Mouse (Mus musculus): ENCODE data around the gene Cpsf6. TPM values are rescaled to one million over a fixed set of nuclear protein-coding genes. Genes with fewer than 3 reads are reported as not detected.

The Cpsf6 gene
- polyA plus RNA-seq, 1 experiment from 2014 or later = 61.0 TPM

DNA sequence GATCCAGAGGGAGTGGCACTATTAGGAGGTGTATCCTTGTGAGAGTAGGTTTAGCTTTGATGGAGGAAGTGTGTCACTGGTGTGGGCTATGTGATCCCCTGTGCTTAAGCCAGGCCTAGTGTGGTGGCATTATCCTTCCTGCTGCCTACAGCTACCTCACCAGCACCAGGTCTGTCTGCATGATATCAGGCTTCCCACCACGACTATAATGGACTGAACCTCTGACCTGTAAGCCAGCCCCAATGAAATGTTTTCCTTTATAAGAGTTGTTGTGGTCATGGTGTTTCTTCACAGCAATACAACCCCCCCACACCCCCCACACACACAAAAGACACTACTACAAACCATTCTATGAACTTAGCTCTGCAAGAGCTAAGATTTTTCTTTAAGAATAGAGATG is 34.9 kb upstream of the Cpsf6 start:
- Histone ChIP-seq H3K27ac (ENCODE audit: low read length) (no peak overlapping the region), H3K4me2 (replicated peaks; ENCODE audit: low read depth, low read length) (no peak overlapping the region), H3K4me1 (ENCODE audit: insufficient read depth, low read depth, low read length) (0 out of 2 replicates have a peak, but pooled peaks cover 2% of the 10 kb centered on the region), H3K36me3 (ENCODE audit: insufficient read depth, low read length) (no peaks in the 10 kb centered on the region), H3K4me3 (ENCODE audit: low read depth, low read length) (no peak overlapping the region), H3K27me3 (replicated peaks; ENCODE audit: insufficient read depth, low read length) (no peaks in the 10 kb centered on the region), H3K9ac (replicated peaks; ENCODE audit: low read depth) (no peak overlapping the region), H3K9me3 (ENCODE audit: low read length) (no peaks in the 10 kb centered on the region)
- ATAC-seq (no peak), DNase-seq (ENCODE audit: low spot score) (no peak)
- TF ChIP-seq CTCF (IDR thresholded peaks at IDR 0.05) (no peak), EP300 (IDR thresholded peaks at IDR 0.05) (no peak)
- WGBS = 70% methylated on average over 1 of the region's 1 CpGs

DNA sequence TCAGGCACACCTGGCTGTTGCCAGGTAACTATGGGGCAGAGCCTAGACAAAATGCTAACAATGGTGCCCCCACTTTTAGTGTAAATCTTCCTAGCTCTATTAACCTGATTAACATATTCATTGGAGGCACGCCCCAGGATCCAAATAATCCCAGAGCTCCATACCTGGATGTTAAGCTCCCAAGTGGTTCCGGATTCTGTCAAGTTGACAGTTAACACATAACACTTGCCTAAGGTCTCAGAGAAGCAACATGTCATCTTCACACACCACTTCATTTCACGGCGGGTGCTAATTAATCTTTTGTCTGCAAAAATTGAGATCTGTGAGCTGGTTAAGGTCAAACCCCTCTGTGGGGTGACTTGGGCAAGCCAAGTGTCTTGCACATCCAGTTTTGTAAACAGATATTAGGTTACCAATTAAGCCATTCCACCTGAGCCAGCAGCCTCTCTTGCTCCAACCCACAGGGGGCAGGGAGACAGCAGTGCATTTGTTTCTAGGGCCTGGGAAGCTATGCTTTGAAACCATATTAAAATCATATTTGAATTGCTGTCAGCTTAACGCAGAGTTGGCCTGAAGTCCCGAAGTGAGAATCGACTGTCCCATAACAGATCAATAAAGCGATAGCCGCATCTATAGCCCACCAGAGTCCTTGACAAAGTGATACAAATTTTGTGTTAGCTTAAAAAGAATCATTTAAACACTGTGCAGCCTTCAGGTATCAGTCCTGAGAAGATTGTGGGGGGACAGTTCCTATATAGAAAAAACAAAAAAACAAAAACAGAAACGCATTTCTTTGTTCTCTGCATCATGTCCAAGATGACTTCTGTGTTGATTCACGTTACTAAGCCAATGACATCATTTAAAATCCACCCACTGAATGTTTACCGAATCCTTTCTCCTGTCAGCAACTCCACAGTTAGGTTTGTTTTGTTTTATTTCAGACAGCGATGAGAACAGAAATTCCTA is 34.0 kb upstream of the Cpsf6 start:
- 61% methylated on average over 13 of the region's 13 CpGs for WGBS
- H3K9me3 ChIP-seq (ENCODE audit: low read length) = no peaks in the 10 kb centered on the region
- no peak overlapping the region for H3K4me2 ChIP-seq (replicated peaks; ENCODE audit: low read depth, low read length)
- H3K36me3 ChIP-seq (ENCODE audit: insufficient read depth, low read length) = no peaks in the 10 kb centered on the region
- TF ChIP-seq EP300 (IDR thresholded peaks at IDR 0.05) (no peak), CTCF (IDR thresholded peaks at IDR 0.05) (no peak)
- no peaks in the 10 kb centered on the region for H3K27me3 ChIP-seq (replicated peaks; ENCODE audit: insufficient read depth, low read length)
- no peak for ATAC-seq
- H3K27ac ChIP-seq (ENCODE audit: low read length) = no peak overlapping the region
- no peak overlapping the region for H3K4me3 ChIP-seq (ENCODE audit: low read depth, low read length)
- 0 out of 2 replicates have a peak, but pooled peaks cover 2% of the 10 kb centered on the region for H3K4me1 ChIP-seq (ENCODE audit: insufficient read depth, low read depth, low read length)
- H3K9ac ChIP-seq (replicated peaks; ENCODE audit: low read depth) = no peak overlapping the region
- DNase-seq (ENCODE audit: low spot score) = no peak

- WGBS = 57% methylated on average over 7 of the region's 7 CpGs
- H3K27me3 ChIP-seq (replicated peaks; ENCODE audit: insufficient read depth, low read length) = no peaks in the 10 kb centered on the region
- no peak for TF ChIP-seq EP300 (IDR thresholded peaks at IDR 0.05)
- no peak for TF ChIP-seq CTCF (IDR thresholded peaks at IDR 0.05)
- ATAC-seq (no peak; the same call in 1 of the 2 replicates), DNase-seq (ENCODE audit: low spot score) (peak; percentile 51)
- 0 out of 2 replicates have a peak, but pooled peaks cover 2% of the 10 kb centered on the region for H3K4me1 ChIP-seq (ENCODE audit: insufficient read depth, low read depth, low read length)
- H3K9me3 ChIP-seq (ENCODE audit: low read length) = no peaks in the 10 kb centered on the region
- H3K36me3 ChIP-seq (ENCODE audit: insufficient read depth, low read length) = no peaks in the 10 kb centered on the region
- no peak overlapping the region for H3K27ac ChIP-seq (ENCODE audit: low read length)
- no peak overlapping the region for H3K4me2 ChIP-seq (replicated peaks; ENCODE audit: low read depth, low read length)
- no peak overlapping the region for H3K4me3 ChIP-seq (ENCODE audit: low read depth, low read length)
- no peak overlapping the region for H3K9ac ChIP-seq (replicated peaks; ENCODE audit: low read depth)
These were observed 32.8 kb upstream of the Cpsf6 start for GRCm38 (mm10) chr10:117412474-117413057.

DNA sequence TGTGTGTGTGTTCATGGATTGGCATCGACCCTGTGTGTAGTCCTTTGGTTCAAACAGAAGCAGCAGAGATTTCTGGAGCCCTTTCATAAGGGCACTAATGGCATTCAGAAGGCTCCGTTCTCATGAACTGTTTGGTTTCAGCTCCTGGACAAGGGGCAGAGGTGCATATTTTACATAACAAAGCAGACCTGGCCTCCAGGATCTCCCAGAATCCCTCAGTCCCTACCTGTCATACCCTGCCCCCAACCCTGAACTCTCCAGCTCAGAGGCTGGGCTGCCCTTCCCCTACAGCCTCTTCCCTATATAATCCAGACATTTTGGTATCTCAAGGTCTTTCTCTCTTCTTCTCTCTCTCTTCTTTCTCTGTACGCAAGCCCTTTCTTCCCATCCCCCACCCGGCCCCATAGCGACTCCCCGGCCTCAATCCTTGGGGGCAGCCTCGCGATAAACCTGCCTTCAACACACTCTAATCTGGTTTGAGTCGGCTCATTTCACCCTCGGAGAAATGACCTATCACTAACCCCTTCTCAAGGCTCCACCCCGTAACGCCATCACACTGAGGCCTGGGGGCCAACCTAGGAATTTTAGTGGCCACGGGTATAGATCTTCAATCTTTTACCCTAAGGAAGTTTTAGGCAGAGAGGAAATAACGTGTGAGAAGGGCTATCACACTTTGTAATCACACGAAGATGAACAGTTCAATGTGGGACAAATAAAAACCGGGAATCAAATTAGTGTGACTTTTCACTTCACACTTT is 32.1 kb upstream of the Cpsf6 start:
- H3K9me3 ChIP-seq (ENCODE audit: low read length) = no peaks in the 10 kb centered on the region
- 25% methylated on average over 16 of the region's 16 CpGs for WGBS
- no peak overlapping the region for H3K9ac ChIP-seq (replicated peaks; ENCODE audit: low read depth)
- no peak overlapping the region for H3K27ac ChIP-seq (ENCODE audit: low read length)
- DNase-seq (ENCODE audit: low spot score) (no peak), ATAC-seq (no peak)
- H3K4me3 ChIP-seq (ENCODE audit: low read depth, low read length) = no peak overlapping the region
- H3K36me3 ChIP-seq (ENCODE audit: insufficient read depth, low read length) = no peaks in the 10 kb centered on the region
- TF ChIP-seq EP300 (IDR thresholded peaks at IDR 0.05) (no peak), CTCF (IDR thresholded peaks at IDR 0.05) (no peak)
- H3K4me1 ChIP-seq (ENCODE audit: insufficient read depth, low read depth, low read length) = no peaks in the 10 kb centered on the region
- H3K27me3 ChIP-seq (replicated peaks; ENCODE audit: insufficient read depth, low read length) = no peaks in the 10 kb centered on the region
- H3K4me2 ChIP-seq (replicated peaks; ENCODE audit: low read depth, low read length) = no peak overlapping the region

- H3K9me3 ChIP-seq (ENCODE audit: low read length) = no peaks in the 10 kb centered on the region
- H3K27ac ChIP-seq (ENCODE audit: low read length) = no peak overlapping the region
- H3K27me3 ChIP-seq (replicated peaks; ENCODE audit: insufficient read depth, low read length) = no peaks in the 10 kb centered on the region
- ATAC-seq (peak; percentile 19; the same call in 1 of the 2 replicates), DNase-seq (ENCODE audit: low spot score) (no peak)
- H3K4me3 ChIP-seq (ENCODE audit: low read depth, low read length) = no peak overlapping the region
- no peak overlapping the region for H3K9ac ChIP-seq (replicated peaks; ENCODE audit: low read depth)
- H3K36me3 ChIP-seq (ENCODE audit: insufficient read depth, low read length) = no peaks in the 10 kb centered on the region
- H3K4me1 ChIP-seq (ENCODE audit: insufficient read depth, low read depth, low read length) = no peaks in the 10 kb centered on the region
- H3K4me2 ChIP-seq (replicated peaks; ENCODE audit: low read depth, low read length) = no peak overlapping the region
- TF ChIP-seq CTCF (IDR thresholded peaks at IDR 0.05) = no peak
- no peak for TF ChIP-seq EP300 (IDR thresholded peaks at IDR 0.05)
- 53% methylated on average over 6 of the region's 6 CpGs for WGBS
These were observed 31.3 kb upstream of the Cpsf6 start for GRCm38 (mm10) chr10:117411131-117411530.

Measured in lung, postnatal 0 days (tissue).